Mouse (Mus musculus): Measurements from ENCODE around the gene Rprd2. TPM values are rescaled to one million over a fixed set of nuclear protein-coding genes. Genes with fewer than 3 reads are reported as not detected.

The Rprd2 gene
- polyA plus RNA-seq, 1 experiment, result 12.1 TPM

DNA sequence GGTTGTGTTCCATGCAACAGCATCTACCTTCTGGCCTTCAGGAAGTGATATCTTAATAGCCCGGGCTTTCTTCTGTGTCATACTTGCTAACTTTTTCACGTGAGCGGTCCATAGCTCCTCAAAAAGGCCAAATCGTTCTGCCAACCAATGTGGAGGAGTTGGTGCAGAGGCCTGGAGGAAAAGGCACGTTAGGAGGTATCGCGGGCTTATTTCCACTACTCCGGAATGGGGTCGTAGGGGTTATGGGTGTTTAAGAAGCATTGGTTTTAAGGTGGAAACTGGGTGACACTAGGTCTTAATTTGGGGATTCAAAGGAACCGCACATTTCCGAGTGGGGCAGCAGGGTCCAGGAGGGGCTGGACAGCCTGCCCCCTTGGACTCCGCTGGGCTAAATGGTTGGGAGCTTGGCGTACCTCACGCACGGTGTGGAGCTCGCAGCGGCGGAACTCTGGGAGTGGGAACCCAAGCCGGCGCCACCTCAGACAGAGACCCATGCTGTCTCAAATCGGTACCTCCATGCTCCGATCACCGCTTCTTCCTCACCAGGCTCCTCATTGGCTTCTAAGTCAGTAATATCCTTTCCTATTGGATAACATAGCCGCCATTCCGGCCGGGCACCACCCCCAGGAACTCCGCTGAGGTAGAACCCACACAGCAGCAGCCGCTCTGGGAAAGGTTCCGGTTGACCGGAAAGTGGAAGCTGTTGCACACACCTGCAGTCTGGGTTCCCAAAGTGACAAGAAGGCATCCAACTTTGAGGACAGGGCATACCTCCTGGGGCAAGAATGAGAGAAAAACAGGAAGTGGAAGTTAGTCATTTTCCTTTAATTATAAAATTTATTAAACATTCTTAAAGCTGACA lies 64.1 kb downstream of the Rprd2 start:
- Histone ChIP-seq H3K4me3 (replicated peaks; ENCODE audit: extremely low read depth, low read depth, low read length) (peak overlapping the region; percentile 80), H3K4me1 (ENCODE audit: control insufficient read depth, insufficient read depth, low read length) (no peaks in the 10 kb centered on the region; the same call in 1 of the 2 replicates)
- TF ChIP-seq POLR2A (IDR thresholded peaks at IDR 0.05; ENCODE audit: borderline replicate concordance, extremely low read depth, low read depth, low read length) (peak; percentile 50; the same call in 1 of the 2 replicates), CTCF (IDR thresholded peaks at IDR 0.05; ENCODE audit: insufficient read depth, low read length) (no peak)
- peak; percentile 89 for DNase-seq
- WGBS, result under 1% methylated on average over 30 of the region's 30 CpGs

DNA sequence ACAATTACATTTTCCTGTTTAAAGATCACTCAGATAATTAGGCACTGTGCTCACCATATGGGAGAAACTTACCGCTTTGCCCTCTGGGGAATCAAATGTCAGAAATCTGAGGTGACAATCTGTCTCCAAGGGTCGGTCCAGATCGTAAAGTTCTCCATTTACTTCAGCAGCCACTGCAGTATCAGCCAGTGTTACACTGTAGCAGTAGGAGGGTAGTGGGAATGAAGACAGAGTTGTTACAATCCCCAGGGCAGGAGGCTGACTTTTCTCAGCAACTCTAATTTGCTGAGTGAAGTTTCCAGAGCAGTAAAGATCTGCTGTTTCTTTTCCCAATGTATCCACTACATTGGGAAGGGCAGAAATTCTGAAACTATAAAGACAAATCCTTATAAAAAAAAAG lies 65.7 kb downstream of the Rprd2 start:
- Histone ChIP-seq H3K4me3 (replicated peaks; ENCODE audit: extremely low read depth, low read depth, low read length) (no peak overlapping the region), H3K4me1 (ENCODE audit: control insufficient read depth, insufficient read depth, low read length) (no peaks in the 10 kb centered on the region)
- 69% methylated on average over 3 of the region's 3 CpGs for WGBS
- no peak for DNase-seq
- no peak for TF ChIP-seq POLR2A (IDR thresholded peaks at IDR 0.05; ENCODE audit: borderline replicate concordance, extremely low read depth, low read depth, low read length)
- no peak for TF ChIP-seq CTCF (IDR thresholded peaks at IDR 0.05; ENCODE audit: insufficient read depth, low read length)

DNA sequence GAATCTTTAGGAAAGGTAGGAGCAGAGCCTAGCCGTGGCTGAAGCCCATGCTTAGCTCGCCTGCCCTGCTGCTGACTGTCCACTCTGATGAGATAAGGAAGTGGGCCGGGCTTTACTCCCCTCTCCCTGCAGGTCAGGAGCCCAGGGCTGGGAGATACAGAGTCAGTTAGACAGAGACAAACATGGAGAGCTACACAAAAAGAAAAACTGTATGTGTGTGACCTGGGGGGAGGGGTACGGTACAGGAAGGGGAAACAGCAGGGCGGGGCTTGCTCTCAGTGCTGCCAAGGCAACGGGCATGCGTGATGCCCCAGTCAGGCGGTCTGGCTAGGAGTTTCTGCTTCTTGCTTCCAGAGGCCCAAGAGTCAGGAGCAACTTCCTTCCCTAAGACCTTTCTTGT lies 78.3 kb downstream of the Rprd2 start:
- WGBS, result 29% methylated on average over 8 of the region's 8 CpGs
- DNase-seq, result no peak

DNA sequence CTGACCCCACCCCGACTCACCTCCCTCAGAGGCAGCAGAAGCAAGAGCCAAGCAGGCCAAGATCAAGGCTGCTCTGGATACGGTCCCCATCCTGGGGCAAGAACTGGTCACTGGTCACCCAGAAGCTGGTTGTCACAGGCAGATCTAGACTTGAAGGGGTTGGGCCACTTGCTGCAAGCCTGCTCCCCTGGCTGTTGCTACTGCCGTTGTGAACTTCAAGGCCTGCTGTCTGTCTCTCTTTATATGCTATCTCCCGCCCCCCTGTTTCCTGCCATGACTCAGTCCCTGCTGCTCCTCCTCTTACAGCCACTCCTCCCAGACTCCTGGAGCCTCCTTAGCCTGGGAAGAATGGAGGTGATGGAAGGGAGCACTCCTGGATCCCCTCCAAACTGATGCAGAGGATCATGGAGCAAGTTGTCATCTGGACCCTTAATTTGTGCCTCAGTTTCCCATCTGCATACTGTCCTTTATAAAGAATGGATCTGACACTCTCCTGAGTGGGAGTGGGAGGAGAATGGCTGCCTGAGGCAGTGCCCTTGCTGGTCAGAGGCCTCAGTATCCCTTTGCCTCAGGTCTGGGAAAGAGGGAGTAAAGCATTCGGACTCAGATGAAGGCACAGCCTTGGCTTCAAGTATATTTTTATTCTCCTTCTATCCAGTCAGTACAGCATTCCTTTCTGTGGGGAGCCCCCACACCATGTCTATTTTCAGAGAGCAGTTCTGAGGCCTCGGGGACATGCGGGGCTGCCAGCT lies 79.1 kb downstream of the Rprd2 start, which contains the start of gene Ecm1:
Gene Ecm1 (minus strand): TSS at position 217 of the 752 bp plus-strand sequence.
- Histone ChIP-seq H3K4me1 (ENCODE audit: control insufficient read depth, insufficient read depth, low read length) (peaks cover 18% of the 10 kb centered on the region), H3K4me3 (replicated peaks; ENCODE audit: extremely low read depth, low read depth, low read length) (peak within 1 kb of the TSS; percentile 56)
- WGBS, result 50% methylated on average over 7 of the region's 7 CpGs
- TF ChIP-seq CTCF (IDR thresholded peaks at IDR 0.05; ENCODE audit: insufficient read depth, low read length) (no peak), POLR2A (IDR thresholded peaks at IDR 0.05; ENCODE audit: borderline replicate concordance, extremely low read depth, low read depth, low read length) (peak; percentile 95; the same call in 1 of the 2 replicates)
- peak; percentile 46 for DNase-seq

More for the DNA sequence above, 78.3 kb downstream of the Rprd2 start:
- H3K4me3 ChIP-seq (replicated peaks; ENCODE audit: extremely low read depth, low read depth, low read length), result no peak overlapping the region
- TF ChIP-seq POLR2A (IDR thresholded peaks at IDR 0.05; ENCODE audit: borderline replicate concordance, extremely low read depth, low read depth, low read length) (no peak), CTCF (IDR thresholded peaks at IDR 0.05; ENCODE audit: insufficient read depth, low read length) (no peak)
- H3K4me1 ChIP-seq (ENCODE audit: control insufficient read depth, insufficient read depth, low read length), result peaks cover 18% of the 10 kb centered on the region

DNA sequence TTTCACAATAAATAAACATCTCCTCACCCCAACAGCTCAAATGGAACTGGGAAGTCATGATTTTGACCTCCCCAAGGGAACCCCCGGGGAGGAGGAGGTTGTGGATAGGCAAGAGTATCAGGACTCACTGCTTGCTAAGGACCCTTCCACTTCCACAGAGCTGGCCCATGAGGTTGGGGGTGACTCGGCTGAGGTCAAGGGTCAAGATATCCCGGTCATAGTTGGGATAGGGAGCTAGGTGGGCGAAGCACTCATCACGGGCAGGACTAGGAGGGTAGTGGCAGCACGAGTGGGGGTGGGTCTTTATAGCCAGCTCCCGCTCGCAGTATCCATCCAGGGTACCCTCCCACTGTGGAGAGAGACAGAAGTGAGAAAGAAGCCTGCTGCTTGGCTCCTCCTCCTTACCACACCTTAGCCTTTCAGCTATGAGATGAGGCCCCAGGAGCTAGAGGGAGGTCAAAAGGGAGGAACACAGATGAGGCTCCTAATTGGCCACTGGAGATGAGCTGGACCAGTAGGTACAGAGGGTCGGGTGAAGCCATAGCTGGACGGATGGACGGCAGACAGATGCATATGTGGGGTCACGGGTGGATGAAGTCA lies 83.5 kb downstream of the Rprd2 start:
- Histone ChIP-seq H3K4me1 (ENCODE audit: control insufficient read depth, insufficient read depth, low read length) (peaks cover 24% of the 10 kb centered on the region), H3K4me3 (replicated peaks; ENCODE audit: extremely low read depth, low read depth, low read length) (no peak overlapping the region)
- no peak for TF ChIP-seq CTCF (IDR thresholded peaks at IDR 0.05; ENCODE audit: insufficient read depth, low read length)
- TF ChIP-seq POLR2A (IDR thresholded peaks at IDR 0.05; ENCODE audit: borderline replicate concordance, extremely low read depth, low read depth, low read length), result no peak
- no peak for DNase-seq
- WGBS, result 86% methylated on average over 12 of the region's 12 CpGs

DNA sequence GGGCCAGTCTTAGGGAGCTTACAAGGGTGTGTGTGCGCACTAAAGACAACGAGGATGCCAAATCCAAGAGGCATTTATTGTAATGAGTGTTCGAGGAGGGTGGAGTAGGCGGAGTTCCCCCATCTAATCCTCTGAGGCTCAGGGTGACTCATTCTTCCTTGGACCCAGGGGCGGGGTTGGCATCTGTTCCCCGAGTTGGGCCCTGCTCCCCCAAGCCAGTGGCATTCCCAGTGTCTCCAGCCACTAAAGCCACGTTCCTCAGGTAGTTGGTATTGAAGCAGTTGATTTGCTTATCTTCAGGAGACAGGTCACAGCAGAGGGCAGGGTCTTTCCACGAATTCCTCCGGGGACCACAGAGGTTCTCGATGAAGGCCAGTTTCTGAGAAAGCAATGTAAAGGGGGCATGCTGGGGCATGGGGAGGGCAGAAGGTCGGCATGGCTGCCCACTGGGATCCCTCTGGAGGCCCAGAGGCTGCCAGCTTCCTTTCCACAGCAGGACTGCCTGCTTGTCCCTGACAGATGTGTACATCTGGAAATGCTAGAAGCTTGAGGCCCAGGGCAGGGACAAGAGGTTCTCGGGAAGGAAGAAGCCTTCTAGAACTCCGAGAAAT lies 84.5 kb downstream of the Rprd2 start:
- no peak overlapping the region for H3K4me3 ChIP-seq (replicated peaks; ENCODE audit: extremely low read depth, low read depth, low read length)
- no peak for DNase-seq
- TF ChIP-seq POLR2A (IDR thresholded peaks at IDR 0.05; ENCODE audit: borderline replicate concordance, extremely low read depth, low read depth, low read length) (no peak), CTCF (IDR thresholded peaks at IDR 0.05; ENCODE audit: insufficient read depth, low read length) (no peak)
- H3K4me1 ChIP-seq (ENCODE audit: control insufficient read depth, insufficient read depth, low read length), result peaks cover 18% of the 10 kb centered on the region
- 57% methylated on average over 13 of the region's 13 CpGs for WGBS

DNA sequence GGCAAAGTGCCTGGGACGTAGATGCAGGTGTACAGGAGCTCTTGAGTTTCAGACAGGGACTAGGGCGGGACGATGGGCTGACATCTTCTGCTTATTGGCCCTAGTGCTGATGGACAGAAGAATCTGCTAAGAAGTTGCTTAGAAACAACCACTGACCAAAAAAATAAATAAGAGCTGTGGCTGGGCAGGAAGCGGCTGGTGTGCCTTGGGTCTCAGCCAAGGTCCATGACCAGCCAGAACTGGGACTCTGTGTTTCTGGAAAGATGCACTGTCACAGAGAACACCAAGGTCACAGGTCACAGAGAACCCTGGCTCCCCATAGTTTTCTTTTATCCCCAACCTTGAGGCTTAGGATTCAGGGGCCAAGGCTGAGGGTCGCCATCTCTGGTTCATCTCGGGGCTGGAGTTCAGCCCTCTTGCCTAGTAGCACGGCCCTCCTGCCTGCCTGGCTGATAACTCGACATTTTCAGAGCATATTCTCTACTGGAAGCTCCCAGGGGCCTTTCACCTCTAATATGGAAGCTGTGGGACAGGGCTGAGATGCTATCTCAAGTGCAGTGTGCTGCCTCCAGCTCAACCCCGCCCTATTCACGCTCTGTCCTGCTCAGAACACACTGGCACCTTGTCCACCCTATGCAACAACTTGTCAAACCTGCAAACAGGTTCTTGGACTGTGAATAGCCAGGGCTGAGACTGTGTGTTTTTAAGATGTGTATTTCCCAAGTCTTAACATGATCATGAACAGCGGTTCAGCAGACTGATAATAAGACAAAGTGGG lies 85.7 kb downstream of the Rprd2 start:
- 57% methylated on average over 11 of the region's 11 CpGs for WGBS
- peak; percentile 52 for DNase-seq
- H3K4me3 ChIP-seq (replicated peaks; ENCODE audit: extremely low read depth, low read depth, low read length), result peak overlapping the region; percentile 7
- TF ChIP-seq POLR2A (IDR thresholded peaks at IDR 0.05; ENCODE audit: borderline replicate concordance, extremely low read depth, low read depth, low read length), result peak; percentile 43; the same call in 1 of the 2 replicates
- TF ChIP-seq CTCF (IDR thresholded peaks at IDR 0.05; ENCODE audit: insufficient read depth, low read length), result no peak
- H3K4me1 ChIP-seq (ENCODE audit: control insufficient read depth, insufficient read depth, low read length), result peaks cover 10% of the 10 kb centered on the region

DNA sequence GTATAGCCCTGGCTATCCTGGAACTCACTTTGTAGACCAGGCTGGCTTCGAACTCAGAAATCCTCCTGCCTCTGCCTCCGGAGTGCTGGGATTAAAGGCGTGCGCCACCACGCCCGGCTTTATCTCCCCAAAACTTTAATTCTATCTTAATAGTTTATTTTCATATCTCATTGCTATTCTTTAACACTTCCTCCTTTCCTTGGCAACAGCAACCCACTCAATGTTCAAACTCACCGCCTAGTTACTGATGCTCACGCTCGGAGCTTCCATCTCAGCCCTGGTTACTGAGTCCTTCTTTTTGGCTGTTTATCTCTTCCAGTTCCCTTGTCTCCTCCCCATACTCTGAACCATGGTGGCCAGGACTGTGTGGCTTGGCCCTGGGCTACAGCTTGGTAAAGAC lies 86.4 kb downstream of the Rprd2 start:
- WGBS, result 61% methylated on average over 9 of the region's 9 CpGs
- no peak for DNase-seq
- TF ChIP-seq POLR2A (IDR thresholded peaks at IDR 0.05; ENCODE audit: borderline replicate concordance, extremely low read depth, low read depth, low read length) (no peak), CTCF (IDR thresholded peaks at IDR 0.05; ENCODE audit: insufficient read depth, low read length) (no peak)
- Histone ChIP-seq H3K4me3 (replicated peaks; ENCODE audit: extremely low read depth, low read depth, low read length) (peak overlapping the region; percentile 7), H3K4me1 (ENCODE audit: control insufficient read depth, insufficient read depth, low read length) (peaks cover 10% of the 10 kb centered on the region)

All from lung, adult 2 months (tissue).